Mouse (Mus musculus) olfactory bulb, adult 2 months (tissue): Measurements from ENCODE around the gene Thop1.

Experiments used
- CTCF ChIP-seq: fragments of 200-500 bp; IDR thresholded peaks from 2 replicates; pipeline ENCODE4 v1.5.1; 2012; ENCODE audit warnings: low read depth, mild to moderate bottlenecking, low read length, moderate library complexity; ENCODE audit not compliant: insufficient read depth
- POLR2A ChIP-seq: fragments of 200-500 bp; IDR thresholded peaks from 2 replicates; pipeline ENCODE4 v1.6.1; 2012; ENCODE audit warnings: mild to moderate bottlenecking, low read depth, low read length, moderate library complexity; ENCODE audit not compliant: insufficient read depth

DNA sequence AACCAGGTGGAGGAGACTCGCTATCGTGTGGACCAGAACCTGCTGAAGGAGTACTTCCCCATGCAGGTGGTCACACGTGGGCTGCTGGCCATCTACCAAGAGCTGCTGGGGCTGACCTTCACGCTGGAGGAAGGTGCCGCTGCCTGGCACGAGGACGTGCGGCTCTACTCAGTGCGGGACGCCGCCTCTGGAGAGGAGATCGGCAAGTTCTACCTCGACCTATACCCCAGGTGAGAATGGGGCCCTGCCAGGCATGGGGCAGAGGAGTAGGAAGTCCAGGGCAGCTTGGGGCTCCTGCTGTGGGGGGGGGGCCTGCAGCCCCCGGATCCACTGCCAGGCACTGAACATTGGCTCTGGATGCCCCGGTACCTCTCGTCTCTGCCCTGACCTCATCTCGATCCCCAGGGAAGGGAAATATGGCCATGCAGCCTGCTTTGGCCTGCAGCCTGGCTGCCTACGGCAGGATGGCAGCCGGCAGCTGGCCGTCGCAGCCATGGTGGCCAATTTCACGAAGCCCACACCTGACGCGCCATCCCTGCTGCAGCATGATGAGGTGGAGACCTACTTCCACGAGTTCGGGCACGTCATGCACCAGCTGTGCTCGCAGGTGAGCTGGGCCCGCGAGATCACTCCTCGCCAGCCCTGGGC is 10.3 kb downstream of the Thop1 start:
- TF ChIP-seq POLR2A (no peak), CTCF (no peak)
